Mouse (Mus musculus): ENCODE data around the gene Oxsm.

DNA sequence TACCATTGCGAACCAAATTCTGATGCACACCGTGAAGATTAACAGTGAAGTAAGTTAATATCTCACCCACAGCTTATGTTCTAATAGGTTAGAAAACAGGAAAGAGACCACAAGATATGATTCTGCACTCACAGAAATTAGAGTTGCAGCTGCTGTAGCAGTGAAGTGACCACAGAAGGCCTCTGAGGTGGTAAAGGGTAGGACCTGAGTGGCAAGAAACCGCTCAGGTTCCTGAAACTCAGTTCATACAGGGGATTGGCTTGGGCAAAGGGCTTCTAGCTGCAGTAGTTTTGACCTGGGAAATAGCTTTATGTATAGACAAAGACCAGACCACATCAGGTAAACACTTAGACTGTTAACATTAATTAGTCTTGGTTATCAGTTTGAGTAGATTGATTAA lies 6.1 kb upstream of the Oxsm start:
- TF ChIP-seq POLR2A (IDR thresholded peaks at IDR 0.05; ENCODE audit: low read depth, low read length), result no peak
- TF ChIP-seq CTCF (IDR thresholded peaks at IDR 0.05; ENCODE audit: extremely low read depth, insufficient read depth, insufficient read length, insufficient replicate concordance), result no peak
